Mouse (Mus musculus) kidney, adult 9 months (tissue): ENCODE measurements around the gene Mill2.

ENCODE experiments used
- DNase-seq: peaks from one replicate; pipeline ENCODE4 v3.0.0; 2022

Mill2 gene

GRCm38 (mm10) chr7:18878691-18879090 lies 38.9 kb downstream of the Mill2 start:
- no peak for DNase-seq

DNA sequence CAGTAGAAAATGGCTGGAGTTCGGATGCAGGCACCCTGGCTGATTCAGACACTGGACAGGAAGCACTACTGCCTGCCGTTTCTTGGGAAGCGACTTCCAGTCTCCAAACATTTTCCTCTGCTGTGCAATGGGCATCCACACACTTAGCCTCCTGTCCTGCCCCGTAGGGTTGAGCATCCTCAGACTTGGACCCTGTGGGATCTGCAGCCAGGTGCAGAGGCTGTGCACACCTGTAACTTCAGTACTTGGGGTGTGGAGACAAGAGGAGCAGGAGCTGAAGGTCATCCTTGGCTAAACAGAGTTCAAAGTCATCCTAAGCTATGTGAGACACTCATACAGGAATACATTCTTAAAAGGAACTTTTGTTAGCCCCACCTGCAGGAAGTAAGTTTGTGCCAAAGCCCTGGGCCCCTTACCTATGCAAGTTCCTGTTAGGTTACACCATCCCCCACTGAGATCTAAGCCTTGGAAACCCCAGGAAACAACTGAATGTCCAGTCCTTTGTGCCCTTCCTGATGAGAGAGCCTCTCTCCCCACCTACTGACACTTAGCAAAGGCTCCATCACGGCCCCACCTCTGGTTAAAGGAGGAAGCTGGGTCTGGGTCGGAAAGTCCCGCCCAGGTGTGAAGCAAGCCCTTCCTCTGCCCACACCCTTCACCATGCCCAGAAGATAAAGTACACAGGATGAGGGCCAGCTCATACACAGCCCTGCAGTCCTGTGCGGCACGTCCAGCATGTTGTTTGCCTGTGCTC lies 44.4 kb downstream of the Mill2 start:
- DNase-seq = no peak

DNA sequence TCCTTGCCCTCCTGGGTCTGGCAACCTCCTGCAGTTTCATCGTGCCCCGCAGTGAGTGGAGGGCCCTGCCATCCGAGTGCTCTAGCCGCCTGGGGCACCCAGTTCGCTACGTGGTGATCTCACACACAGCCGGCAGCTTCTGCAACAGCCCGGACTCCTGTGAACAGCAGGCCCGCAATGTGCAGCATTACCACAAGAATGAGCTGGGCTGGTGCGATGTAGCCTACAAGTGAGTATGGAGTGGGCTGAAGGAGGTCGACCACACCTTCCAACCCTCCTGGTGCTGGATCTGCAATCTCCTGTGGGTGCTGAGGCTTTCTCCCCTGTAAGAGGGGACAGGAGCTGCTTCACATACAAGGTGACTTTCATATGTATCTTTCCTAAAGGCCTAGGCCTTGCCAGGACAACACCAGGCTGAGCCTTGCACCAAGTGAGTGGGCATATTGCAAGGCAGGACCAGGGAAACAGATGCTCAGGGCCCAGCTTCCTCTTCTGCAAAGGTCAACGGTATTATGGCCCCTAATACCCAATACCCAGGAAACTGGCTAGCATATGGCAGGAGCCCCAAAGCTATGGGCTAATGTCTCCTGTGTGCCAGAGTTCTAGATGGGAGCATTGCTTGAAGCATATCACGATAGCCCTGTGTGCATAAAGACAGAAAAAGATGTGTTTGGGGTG lies 45.1 kb downstream of the Mill2 start:
- DNase-seq = no peak

DNA sequence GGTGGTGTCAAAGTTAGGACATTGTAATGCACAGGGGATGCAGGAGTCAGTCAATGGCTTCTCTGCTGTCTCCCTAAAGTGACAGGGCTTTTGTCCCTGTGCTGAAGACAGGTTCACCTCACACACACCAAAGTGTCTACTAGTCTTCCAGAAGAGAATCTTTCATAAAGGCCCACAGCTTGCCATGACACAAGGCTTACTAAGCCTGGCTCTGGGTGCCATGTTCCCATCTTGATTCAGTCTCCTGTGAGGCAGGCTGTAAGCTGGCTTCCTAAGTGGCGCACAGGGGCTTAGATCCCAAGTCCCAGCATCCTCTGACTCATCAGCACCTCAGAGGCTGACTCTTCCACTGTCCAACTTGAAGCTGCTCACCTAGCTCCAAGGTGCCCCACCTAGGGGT lies 47.2 kb downstream of the Mill2 start:
- DNase-seq = no peak

DNA sequence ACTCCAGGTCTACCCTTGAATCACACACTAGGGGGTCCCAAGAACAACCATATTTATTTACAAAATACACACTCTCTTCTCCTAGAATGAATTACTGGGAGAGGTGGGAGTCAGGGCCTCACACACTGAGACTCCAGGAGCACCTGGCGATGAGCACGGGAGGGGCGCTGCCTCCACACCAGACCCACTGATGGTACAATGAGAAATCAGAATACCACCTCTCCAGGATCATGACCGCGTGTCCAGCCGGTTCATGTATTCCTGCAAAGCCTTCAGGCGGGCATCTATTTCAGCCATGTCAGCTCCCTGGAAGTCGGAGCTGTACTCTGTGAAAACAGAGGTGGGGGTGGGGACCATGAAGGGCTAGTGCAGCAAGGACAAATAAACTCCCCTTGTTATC lies 51.1 kb downstream of the Mill2 start:
- DNase-seq = no peak

DNA sequence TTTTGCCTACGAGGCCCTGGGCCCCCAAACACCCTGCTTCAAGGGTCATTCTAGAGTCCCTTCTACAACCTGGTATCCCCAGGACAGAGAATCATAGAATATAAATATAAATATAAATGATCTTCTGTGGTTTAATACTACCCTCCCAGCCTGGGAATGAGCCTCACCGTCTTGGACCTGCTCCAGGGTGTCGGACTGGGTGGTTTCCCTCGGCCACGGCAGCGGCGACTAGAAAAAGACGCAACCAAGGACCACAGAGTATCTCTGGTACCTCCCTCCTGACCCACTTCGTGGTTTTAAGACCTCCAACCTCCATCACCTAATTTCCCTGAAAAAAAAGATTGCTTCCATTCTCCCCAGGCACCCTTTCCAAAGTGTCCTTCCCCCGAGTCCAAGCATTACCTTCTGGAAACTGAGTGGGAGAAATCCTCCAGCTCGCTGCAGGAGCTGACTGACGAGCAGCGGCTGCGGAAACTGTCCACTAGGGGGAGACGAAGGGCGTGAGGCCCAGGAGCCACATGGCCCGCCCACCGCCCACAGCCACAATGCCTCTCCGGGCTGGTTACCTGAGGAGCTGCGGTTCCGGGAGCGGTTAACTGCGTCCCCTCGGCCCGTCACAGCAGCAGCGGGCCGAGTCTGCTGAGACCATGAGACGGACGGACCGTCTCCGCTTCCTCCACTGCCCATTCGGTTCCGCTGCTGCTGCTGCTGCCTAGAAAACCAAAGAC lies 52.3 kb downstream of the Mill2 start:
- peak; percentile 86 for DNase-seq

GRCm38 (mm10) chr7:18893009-18893408 lies 53.2 kb downstream of the Mill2 start:
- no peak for DNase-seq

DNA sequence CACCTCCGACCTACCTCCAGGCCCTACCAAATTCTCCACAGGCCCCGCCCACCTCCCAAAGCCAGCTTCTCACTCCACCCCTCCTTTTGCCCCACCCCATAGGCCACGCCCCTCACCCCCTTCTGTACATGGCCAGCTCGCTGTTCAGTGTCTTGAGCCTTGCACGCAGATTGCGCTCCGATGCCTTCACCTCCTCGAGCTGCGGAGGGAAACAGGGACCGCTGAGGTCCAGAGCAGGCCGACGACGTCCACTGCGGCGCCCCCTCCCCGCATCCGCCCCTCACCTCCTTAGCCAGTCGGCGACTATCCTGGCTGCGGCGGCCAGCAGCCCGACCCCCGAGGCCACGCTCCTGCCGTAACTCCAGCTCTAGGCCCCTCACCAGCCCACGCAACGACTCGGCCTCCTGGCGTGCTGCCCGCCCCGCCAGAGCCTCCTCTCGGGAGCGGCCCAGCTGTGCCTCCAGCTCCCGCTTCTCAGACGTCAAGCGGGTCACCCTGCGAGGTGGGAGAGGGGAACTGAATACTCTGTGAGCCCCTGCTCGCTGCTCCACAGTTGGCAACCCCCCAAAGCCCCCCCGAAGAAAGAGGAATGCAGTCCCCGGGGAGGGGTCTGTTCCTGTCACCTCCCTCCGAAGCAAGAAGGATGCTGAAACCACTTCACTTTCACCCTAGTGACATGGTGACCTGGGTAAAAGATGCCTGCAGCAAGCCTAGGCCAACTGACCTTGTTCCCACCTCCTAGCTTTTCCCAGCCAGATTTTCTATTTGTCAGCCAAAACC lies 54.1 kb downstream of the Mill2 start:
- DNase-seq = peak; percentile 72

- peak; percentile 65 for DNase-seq
These were observed 56.8 kb downstream of the Mill2 start for GRCm38 (mm10) chr7:18896536-18896935.

DNA sequence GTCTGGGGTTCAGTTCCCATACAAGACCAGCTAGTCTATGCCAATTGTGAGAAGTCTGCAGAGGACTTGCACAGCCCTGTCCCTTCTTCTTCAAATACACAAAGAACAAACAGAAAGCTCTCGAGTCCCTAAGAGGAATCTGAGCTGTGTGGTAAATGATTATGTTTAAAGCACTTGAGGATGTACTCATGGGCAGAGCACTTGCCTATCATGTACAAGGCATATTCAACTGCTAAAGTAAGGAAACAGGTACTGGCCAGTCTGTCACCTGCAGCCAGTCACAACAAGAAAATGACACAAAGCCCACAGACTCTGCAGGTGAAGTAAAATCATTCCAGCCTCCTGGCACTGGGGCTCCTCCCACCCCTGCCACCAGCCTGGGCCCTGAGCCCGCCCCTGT lies 60.7 kb downstream of the Mill2 start:
- no peak for DNase-seq

GRCm38 (mm10) chr7:18902486-18902885 lies 62.7 kb downstream of the Mill2 start:
- DNase-seq = no peak

- no peak for DNase-seq
These were observed 65.2 kb downstream of the Mill2 start for GRCm38 (mm10) chr7:18904971-18905370.

GRCm38 (mm10) chr7:18909797-18910196 lies 70.0 kb downstream of the Mill2 start:
- DNase-seq = no peak

DNA sequence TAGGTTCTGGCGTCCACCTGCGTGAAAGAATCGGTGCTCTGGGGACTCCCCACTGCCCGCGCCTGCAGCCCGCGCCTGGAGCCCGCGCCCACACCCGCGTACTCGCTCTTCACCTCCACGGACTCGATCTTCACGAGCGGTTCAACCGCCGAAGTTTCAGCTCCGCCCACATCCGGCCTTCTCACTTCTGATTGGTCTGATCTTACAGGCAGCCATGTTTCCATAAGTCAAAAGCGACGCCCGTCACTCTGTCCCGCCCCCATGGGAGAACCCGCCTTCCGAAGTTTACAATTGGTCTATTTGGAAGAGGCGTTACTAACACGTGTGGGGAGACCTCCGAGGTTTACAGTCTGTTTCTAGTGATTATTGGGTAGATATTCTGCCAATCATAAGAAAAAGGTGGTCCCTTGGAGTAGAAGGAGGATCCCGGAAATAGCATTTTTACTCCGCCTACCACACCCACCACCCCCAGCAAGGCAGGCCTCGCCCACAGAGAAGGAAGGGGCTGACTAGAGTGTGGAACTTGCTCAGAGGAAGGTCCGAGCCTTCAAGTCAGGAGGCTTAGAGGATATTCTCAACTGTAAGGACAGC lies 70.6 kb downstream of the Mill2 start, which contains the start of gene Ccdc61:
Gene Ccdc61, minus strand, starts transcription at position 175 of the 591 bp plus-strand sequence.
- peak; percentile 100 for DNase-seq
